Mouse (Mus musculus): ENCODE measurements around the gene Gsto2. TPM values are rescaled to one million over a fixed set of nuclear protein-coding genes. Genes with fewer than 3 reads are reported as not detected.

The Gsto2 gene
- total and polyA plus RNA-seq, 3 experiments: 1.6 to 2.7 (median 2.6) TPM

- Histone ChIP-seq H3K27me3 (ENCODE audit: control insufficient read depth, insufficient read depth, low read length) (no peaks in the 10 kb centered on the region), H3K27ac (peak overlapping the region; percentile 76), H3K36me3 (ENCODE audit: control insufficient read depth, insufficient read depth, low read length) (no peaks in the 10 kb centered on the region), H3K4me1 (ENCODE audit: control insufficient read depth, insufficient read depth, low read length) (peaks cover 15% of the 10 kb centered on the region), H3K4me3 (no peak overlapping the region), H3K79me2 (replicated peaks; ENCODE audit: control insufficient read depth, insufficient read depth, low read length) (no peaks in the 10 kb centered on the region), H3K9ac (ENCODE audit: low read depth, low read length) (no peak overlapping the region)
- no peak for TF ChIP-seq CTCF (IDR thresholded peaks at IDR 0.05)
- TF ChIP-seq POLR2A (IDR thresholded peaks at IDR 0.05; ENCODE audit: insufficient read depth, low read depth, low read length): no peak
- TF ChIP-seq EP300 (IDR thresholded peaks at IDR 0.05; ENCODE audit: insufficient read depth, low read depth, low read length): 0 out of 2 replicates have a peak, but pooled peaks have one; percentile 49
- DNase-seq: peak in 1 of 2 experiments; percentile 67
- WGBS: 58% methylated on average over 11 of the region's 11 CpGs
- intact Hi-C loops (cut with DNase I): no loop called here
These were observed 26.4 kb downstream of the Gsto2 start for GRCm38 (mm10) chr19:47891562-47892312.

- no peak overlapping the region for H3K27ac ChIP-seq
- no peak overlapping the region for H3K9ac ChIP-seq (ENCODE audit: low read depth, low read length)
- DNase-seq: no peak
- no peaks in the 10 kb centered on the region for H3K27me3 ChIP-seq (ENCODE audit: control insufficient read depth, insufficient read depth, low read length)
- no peaks in the 10 kb centered on the region for H3K79me2 ChIP-seq (replicated peaks; ENCODE audit: control insufficient read depth, insufficient read depth, low read length)
- TF ChIP-seq EP300 (IDR thresholded peaks at IDR 0.05; ENCODE audit: insufficient read depth, low read depth, low read length): no peak
- TF ChIP-seq POLR2A (IDR thresholded peaks at IDR 0.05; ENCODE audit: insufficient read depth, low read depth, low read length): no peak
- H3K4me3 ChIP-seq: no peak overlapping the region
- intact Hi-C loops (cut with DNase I): no loop called here
- H3K36me3 ChIP-seq (ENCODE audit: control insufficient read depth, insufficient read depth, low read length): no peaks in the 10 kb centered on the region
- WGBS: 96% methylated on average over 6 of the region's 6 CpGs
- H3K4me1 ChIP-seq (ENCODE audit: control insufficient read depth, insufficient read depth, low read length): peaks cover 11% of the 10 kb centered on the region
These were observed 27.8 kb downstream of the Gsto2 start for GRCm38 (mm10) chr19:47893092-47893491.

- intact Hi-C loops (cut with DNase I): no loop called here
- Histone ChIP-seq H3K79me2 (replicated peaks; ENCODE audit: control insufficient read depth, insufficient read depth, low read length) (no peaks in the 10 kb centered on the region), H3K36me3 (ENCODE audit: control insufficient read depth, insufficient read depth, low read length) (no peaks in the 10 kb centered on the region), H3K4me1 (ENCODE audit: control insufficient read depth, insufficient read depth, low read length) (peaks cover 18% of the 10 kb centered on the region), H3K4me3 (no peak overlapping the region), H3K9ac (ENCODE audit: low read depth, low read length) (no peak overlapping the region), H3K27ac (no peak overlapping the region), H3K27me3 (ENCODE audit: control insufficient read depth, insufficient read depth, low read length) (no peaks in the 10 kb centered on the region)
- DNase-seq: no peak
- TF ChIP-seq POLR2A (IDR thresholded peaks at IDR 0.05; ENCODE audit: insufficient read depth, low read depth, low read length) (no peak), EP300 (IDR thresholded peaks at IDR 0.05; ENCODE audit: insufficient read depth, low read depth, low read length) (no peak), CTCF (IDR thresholded peaks at IDR 0.05) (no peak)
- 86% methylated on average over 8 of the region's 8 CpGs for WGBS
These were observed 33.2 kb downstream of the Gsto2 start for GRCm38 (mm10) chr19:47898472-47899079.

DNA sequence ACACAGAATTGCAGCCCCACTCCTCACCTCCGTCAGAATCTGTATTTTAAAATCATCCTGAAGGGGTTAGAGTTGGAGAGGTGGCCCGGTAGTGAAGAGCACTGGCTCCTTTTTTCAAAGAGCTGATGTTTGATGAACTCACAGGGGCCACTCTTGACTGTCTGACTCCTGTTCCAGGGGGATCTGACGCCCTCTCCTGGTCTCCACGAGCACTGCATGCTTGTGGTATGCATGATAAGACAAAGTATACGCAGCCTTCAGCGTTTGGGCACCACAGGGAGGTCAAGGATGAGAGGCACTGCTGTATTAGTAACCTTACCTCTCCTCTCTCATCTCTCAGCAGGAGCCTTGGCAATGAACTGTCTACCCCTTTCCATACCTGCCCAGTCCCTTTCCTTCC is 34.7 kb downstream of the Gsto2 start:
- H3K4me3 ChIP-seq: no peak overlapping the region
- no peak overlapping the region for H3K27ac ChIP-seq
- no peak for DNase-seq
- 69% methylated on average over 6 of the region's 6 CpGs for WGBS
- intact Hi-C loops (cut with DNase I): no loop called here
- H3K9ac ChIP-seq (ENCODE audit: low read depth, low read length): no peak overlapping the region
- H3K27me3 ChIP-seq (ENCODE audit: control insufficient read depth, insufficient read depth, low read length): no peaks in the 10 kb centered on the region
- TF ChIP-seq EP300 (IDR thresholded peaks at IDR 0.05; ENCODE audit: insufficient read depth, low read depth, low read length): no peak
- peak; percentile 36 for TF ChIP-seq CTCF (IDR thresholded peaks at IDR 0.05)
- no peaks in the 10 kb centered on the region for H3K36me3 ChIP-seq (ENCODE audit: control insufficient read depth, insufficient read depth, low read length)
- no peaks in the 10 kb centered on the region for H3K79me2 ChIP-seq (replicated peaks; ENCODE audit: control insufficient read depth, insufficient read depth, low read length)
- H3K4me1 ChIP-seq (ENCODE audit: control insufficient read depth, insufficient read depth, low read length): peaks cover 18% of the 10 kb centered on the region

DNA sequence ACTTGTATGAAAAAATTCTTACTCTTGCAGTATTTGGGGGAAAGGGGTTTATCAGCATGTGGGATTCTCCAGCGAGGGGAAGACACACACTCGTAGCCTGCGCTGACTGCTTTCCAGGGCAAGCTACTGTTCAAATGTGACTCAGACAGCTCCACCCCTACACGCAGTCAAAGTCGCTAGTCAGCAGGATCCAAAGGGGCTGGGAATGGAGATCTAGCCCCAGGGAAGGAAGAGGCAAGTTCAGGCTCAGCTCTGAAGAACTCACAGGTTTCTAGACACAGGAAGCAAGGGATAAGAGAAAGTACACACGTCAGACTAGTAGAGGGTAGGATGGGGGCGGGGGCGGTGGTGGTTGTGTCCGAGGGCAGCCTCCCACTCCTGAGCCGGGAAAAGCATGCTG is 35.2 kb downstream of the Gsto2 start:
- Histone ChIP-seq H3K27me3 (ENCODE audit: control insufficient read depth, insufficient read depth, low read length) (no peaks in the 10 kb centered on the region), H3K36me3 (ENCODE audit: control insufficient read depth, insufficient read depth, low read length) (no peaks in the 10 kb centered on the region), H3K27ac (no peak overlapping the region), H3K9ac (ENCODE audit: low read depth, low read length) (no peak overlapping the region), H3K4me3 (no peak overlapping the region), H3K79me2 (replicated peaks; ENCODE audit: control insufficient read depth, insufficient read depth, low read length) (no peaks in the 10 kb centered on the region), H3K4me1 (ENCODE audit: control insufficient read depth, insufficient read depth, low read length) (peaks cover 18% of the 10 kb centered on the region)
- TF ChIP-seq CTCF (IDR thresholded peaks at IDR 0.05): no peak
- TF ChIP-seq POLR2A (IDR thresholded peaks at IDR 0.05; ENCODE audit: insufficient read depth, low read depth, low read length): no peak
- DNase-seq: no peak
- 82% methylated on average over 10 of the region's 10 CpGs for WGBS
- intact Hi-C loops (cut with DNase I): no loop called here
